Mouse (Mus musculus) spleen, postnatal 36 days (tissue): ENCODE data around the gene Kcnq1.

ENCODE experiments used
- DNase-seq, 2 experiments: peaks; one replicate each; pipeline ENCODE4 v3.0.0; 2022; ENCODE audit warnings: low spot score in 2 of 2, mixed read lengths in 1 of 2

Gene Kcnq1

GRCm38 (mm10) chr7:143185506-143185905 is 79.3 kb downstream of the Kcnq1 start:
- no peak for DNase-seq

- no peak for DNase-seq
Observed at GRCm38 (mm10) chr7:143186378-143186777, 80.2 kb downstream of the Kcnq1 start.

- DNase-seq = no peak
Observed at GRCm38 (mm10) chr7:143187181-143187580, 81.0 kb downstream of the Kcnq1 start.

GRCm38 (mm10) chr7:143188589-143188988 is 82.4 kb downstream of the Kcnq1 start:
- DNase-seq = no peak

GRCm38 (mm10) chr7:143189965-143190722 is 84.0 kb downstream of the Kcnq1 start:
- no peak for DNase-seq

GRCm38 (mm10) chr7:143190911-143191310 is 84.7 kb downstream of the Kcnq1 start:
- no peak for DNase-seq

- DNase-seq = no peak
Observed at GRCm38 (mm10) chr7:143192392-143192791, 86.2 kb downstream of the Kcnq1 start.

DNA sequence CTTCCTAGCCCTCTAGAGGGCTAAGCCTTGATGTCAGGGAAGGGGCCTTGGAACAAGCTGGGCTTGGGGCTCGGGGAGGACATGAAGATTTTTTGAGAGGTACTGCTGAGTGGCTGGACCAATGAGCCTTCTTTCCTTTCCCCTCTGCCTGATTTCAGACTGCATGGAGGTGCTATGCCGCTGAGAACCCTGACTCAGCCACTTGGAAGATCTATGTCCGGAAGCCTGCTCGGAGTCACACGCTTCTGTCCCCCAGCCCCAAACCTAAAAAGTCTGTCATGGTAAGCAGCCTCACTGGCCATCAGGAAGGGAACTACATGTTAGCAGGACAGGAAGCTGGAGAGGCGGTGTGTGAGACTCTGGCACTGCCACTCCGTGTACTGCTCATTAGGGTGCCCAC is 87.9 kb downstream of the Kcnq1 start:
- DNase-seq = no peak

- no peak for DNase-seq
Observed at GRCm38 (mm10) chr7:143197951-143198440, 91.8 kb downstream of the Kcnq1 start.

DNA sequence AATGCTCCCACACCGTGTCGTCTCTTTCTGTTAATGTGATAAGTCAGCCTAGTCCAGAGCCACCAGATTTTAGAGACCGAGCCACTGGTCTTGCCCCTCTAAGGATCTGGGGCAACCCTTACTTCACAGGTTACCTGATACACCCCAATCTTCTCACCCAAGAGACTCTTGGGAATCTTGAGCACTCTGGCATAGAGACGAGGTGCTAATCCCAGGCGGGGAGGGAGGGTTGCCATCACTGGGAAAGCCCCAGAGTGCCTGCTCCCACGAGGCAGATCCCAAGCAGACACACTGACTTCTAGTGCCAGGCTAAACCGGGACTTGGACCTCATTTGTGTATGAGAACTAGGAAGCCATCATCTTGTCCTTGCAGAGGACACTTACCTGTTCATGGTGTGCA is 92.3 kb downstream of the Kcnq1 start:
- no peak for DNase-seq

DNA sequence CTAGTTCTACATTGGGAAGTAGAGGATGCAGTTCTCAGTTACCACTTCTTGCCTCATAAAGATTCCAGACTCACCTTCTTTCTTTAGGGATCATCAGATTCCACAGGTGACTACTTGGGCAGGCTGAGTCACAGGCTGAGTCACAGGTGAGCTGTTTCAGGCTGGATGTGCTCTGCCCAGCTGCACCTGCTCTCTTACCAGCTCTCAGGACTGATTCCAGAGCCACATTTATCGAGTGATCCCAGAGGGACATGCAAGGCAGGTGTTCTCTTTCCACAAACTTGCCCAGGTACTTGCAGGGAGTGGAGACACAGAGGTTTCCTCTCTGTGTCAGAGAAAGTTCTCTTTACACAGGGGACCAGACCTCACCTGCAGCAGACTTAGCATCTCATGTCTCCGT is 95.1 kb downstream of the Kcnq1 start:
- DNase-seq = no peak

GRCm38 (mm10) chr7:143203897-143204296 is 97.7 kb downstream of the Kcnq1 start:
- DNase-seq = no peak

DNA sequence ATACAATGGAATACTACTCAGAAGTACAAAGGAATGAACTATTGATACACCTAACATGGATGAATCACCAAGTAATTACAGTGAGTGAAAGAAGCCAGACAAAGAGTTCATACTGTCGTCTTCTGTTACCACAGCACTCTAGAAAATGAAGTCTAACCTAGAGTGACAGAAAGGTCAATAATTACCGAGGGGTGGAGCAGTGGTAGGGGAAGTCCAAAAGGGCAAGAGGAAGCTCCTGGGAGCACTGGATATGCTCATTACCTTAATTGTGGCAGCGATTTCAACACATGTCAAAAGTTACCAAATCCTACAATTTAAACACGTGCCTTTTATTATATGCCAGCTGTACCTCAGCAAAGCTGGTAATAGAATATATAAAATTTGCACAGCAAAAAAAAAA is 100.9 kb downstream of the Kcnq1 start:
- DNase-seq = no peak

DNA sequence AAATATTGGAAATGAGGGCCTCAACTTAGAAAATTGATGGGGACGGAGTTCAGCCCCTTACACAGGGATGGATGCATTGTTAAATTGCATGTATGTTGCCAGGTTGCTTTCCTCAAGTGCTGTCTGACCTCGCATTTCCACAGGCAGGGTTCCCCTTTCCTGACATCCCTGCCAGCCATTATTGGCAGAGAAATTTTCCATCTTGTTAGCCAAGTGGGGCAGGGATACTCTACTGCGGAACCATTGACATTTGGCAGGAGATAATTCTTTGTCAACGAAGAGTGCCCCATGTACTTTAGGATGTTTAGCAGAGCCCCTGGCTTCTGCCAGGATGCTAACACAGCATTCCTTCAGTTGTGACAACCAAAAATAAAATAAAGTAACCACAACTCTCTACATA is 104.6 kb downstream of the Kcnq1 start:
- no peak for DNase-seq

DNA sequence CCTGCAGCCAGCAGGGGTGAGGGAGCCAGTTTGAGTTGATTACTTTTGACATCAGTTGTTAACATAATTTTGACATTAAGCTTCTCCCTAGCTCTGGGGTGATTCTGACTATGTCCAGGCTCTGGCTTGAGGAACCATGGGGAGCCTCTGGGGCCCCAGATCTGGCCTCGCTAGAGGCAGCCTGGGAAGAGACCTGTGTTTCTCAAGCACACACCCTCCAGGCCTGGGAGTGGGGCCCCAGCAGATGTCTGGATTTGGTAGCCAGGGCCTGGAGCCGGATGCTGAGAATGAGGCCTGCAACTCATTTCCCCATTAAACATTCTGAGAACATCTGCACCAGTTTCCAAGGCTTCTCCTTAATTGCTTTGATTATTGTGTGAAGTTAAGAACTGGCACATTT is 145.0 kb downstream of the Kcnq1 start:
- no peak for DNase-seq

DNA sequence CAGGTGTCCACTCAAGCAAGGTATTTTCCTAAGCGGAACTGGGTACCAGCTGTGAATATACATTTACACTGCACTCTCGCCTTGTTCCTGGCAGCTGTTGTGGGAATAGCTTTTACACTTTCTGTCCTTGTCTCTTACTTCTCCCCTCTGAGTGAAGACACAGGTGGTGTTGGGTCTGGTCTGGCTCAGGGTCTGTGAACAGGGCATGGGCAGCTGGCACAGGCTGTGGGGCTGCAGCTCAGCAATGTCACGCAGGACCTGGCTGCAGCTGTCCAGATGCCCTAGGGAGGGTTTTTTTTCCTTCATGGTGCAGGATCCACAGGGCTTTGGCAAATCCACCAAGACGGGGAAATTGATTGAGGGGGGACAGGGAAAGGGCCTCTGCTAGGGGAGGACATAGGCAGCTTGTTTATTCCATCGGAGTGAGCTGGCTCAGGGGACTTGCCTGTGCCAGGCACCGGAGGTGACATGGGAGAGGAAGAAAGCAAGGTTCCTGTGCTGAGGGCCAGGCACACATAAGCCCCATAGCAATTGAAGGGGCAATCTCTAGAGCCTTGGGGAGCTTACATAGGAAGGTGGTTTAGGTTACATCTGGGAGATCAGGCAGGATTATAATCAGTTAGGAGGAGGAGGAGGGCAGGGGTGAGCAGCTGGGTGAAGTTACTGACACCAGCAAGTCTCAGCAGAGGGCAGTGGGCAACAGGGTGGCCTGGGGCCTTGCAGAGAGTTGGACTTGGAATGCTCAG is 147.1 kb downstream of the Kcnq1 start:
- no peak for DNase-seq

DNA sequence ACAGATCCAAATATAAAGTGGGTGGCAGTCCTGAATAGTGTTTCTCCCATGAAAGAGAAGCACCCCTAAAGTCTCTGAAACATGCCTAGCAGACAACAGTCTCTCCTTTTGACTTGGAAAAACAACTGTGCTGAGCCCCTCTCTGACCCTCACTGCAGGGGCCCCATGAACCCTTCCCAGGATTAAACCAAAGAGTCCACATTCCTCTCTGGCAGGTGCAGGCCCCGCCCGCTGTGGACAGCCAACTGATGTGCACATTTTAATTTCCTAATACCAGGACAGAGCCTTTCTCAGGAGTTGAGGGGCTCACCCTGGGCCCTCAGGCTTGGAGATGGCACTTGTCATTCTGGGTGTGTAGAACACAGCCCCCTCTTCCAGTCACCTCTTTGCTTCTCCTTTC is 148.7 kb downstream of the Kcnq1 start:
- no peak for DNase-seq

- DNase-seq = no peak
Observed at GRCm38 (mm10) chr7:143261246-143261645, 155.1 kb downstream of the Kcnq1 start.

DNA sequence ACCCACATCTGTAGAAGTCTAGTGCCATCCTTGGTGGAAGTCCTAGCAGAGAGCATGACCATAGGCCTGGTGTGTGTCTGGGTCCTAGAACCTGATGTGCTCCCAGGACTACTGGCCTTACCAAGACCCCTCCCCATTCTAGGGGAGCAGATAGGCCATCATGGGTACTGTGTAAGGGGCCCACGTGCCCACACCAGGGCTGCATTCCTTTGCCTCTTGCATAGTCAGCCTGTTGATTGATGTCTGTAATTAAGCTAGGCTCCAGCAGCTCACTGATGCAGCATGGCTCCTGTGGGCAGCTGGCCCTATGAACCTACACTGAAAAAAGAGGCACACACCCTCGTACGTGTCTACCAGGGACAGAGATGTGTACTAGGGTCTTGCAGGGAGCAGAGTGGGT is 157.4 kb downstream of the Kcnq1 start:
- no peak for DNase-seq

- no peak for DNase-seq
Observed at GRCm38 (mm10) chr7:143263966-143264365, 157.8 kb downstream of the Kcnq1 start.

- DNase-seq = no peak
Observed at GRCm38 (mm10) chr7:143265386-143265785, 159.2 kb downstream of the Kcnq1 start.

GRCm38 (mm10) chr7:143265829-143266438 is 159.8 kb downstream of the Kcnq1 start:
- DNase-seq = no peak

DNA sequence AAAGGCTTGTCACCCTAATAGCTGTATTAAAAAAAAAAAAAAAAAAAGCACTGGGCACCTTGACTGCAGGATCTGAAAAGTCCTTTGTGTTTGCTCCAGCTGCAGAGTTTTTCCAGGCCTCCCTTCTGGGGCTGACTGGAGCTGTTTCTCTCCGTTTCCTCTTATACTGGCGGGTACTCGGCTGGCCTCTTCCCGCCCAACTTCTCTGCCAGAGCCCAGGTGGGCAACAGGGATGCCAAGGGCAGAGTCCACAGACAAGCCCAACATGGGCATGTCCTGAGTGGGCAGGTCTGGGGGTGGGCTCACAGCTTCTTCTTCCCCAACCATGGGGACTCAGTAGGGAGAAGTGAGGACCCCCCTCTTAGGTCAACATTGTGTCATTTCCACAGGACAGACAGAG is 167.6 kb downstream of the Kcnq1 start:
- no peak for DNase-seq
